Mouse (Mus musculus): Measurements from ENCODE around the gene Btg1-ps1.
"Not testable (repeated sequence)": the region's sequence is repeated elsewhere in the genome, so short reads cannot be mapped to it uniquely, and the experiment has no call there.

Btg1-ps1 gene

DNA sequence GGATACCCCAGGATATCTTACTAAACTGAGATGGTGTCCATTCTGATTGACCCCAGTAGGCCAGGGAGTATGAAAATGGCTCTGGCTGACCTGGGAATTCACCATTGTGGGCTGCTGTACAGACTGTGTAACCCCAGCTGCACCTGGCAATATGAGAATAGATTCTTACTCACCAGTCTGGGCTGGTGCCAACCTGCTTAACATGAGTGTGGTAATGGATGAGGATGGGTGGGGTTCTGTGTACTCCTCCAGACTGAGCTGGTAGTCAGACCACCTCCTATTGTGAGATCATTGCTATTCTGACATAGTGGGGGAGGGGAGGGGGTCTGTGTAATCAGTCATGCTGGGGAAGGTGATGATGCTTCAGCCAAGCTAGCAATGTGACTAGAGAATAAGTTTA, at the start of gene Btg1-ps1:
TSS of gene Btg1-ps1 (minus strand) at position 219 of the 400 bp plus-strand sequence.
- not testable (repeated sequence) for DNase-seq

DNA sequence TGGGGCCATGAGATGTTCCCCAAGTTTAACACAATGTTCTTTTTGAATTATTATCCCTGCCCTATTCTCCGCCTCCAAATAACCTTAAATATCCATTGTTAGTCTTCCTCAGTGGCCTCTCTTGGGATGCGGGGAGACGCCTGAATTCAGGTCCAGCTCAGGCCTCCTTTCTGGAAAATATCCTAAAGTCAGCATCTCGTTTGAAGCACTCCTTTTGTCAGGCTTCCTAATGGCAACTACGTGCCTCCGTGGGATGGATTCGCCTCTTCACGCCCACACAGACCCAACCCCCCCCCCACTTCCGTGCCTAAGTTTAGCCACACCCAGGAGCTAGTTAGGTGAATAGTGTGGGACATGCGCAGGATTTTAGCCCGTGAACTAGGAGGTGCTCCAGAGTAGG, 47.6 kb upstream of the Btg1-ps1 start, which contains the start of gene Rhox10:
TSS of gene Rhox10 (plus strand) at position 301 of the 400 bp plus-strand sequence.
- DNase-seq, result no peak

- no peak for DNase-seq
Measured at GRCm38 (mm10) chrX:38061544-38061943, 42.9 kb upstream of the Btg1-ps1 start.

GRCm38 (mm10) chrX:38043014-38043413, 24.4 kb upstream of the Btg1-ps1 start, which contains the start of gene Btg1-ps2:
Btg1-ps2 (minus strand) TSS chrX:38043114.
- not testable (repeated sequence) for DNase-seq

DNA sequence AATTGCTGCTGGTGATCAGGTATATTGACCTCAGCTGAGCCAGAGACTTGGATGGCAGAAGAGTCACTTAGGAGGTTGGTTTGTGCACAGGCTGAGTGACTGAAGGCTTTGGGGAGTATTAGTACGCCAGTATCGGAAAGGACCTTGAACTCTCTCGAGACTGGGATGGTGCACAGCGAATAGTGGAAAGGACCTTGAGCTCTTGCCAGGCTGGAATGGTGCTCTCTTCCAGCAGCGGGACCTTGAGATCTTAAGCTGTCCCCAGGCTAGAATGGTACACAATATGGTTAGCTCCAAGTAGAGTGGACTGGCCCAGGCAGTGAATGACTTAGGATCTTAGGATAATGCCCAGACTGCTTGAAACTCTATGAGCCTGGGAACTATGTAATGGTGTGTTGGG, 21.1 kb upstream of the Btg1-ps1 start:
- DNase-seq, result no peak

DNA sequence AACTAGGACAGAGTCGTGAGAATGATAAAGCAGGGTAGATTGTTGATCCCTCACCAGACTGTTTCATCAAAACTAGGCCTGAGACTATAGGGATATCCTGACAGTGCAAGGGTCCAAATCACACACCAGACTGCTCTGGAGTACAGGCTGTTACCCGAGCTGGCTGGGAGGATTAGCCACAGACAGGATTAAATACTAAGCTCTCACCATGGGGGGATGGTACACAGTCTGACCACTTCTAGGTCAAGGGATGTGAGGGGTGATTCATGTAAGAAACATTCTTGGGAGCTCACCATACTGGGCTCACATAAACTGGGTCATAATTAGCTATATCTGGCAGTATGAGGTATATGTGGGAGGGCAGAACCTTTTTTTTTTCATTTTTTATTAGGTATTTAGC, 15.2 kb upstream of the Btg1-ps1 start:
- no peak for DNase-seq

DNA sequence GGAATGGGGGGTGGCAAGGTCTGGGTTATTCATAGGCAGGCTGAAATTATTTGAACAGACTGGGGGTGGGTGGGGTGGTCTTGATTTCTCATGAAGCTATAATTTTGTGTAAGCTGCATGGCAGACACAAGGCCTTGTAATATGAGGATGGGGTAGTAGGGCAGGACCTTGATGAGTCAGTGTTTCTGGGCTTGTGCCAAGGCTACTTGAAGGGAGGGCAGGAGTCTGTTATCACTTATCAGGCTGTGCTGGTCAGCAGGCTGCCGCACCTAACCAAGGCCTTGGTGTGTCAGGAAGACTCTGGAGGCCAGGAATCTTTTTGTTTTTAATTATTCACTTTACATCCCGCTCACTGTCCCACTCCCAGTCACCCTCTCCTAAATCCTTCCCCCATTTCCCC, 9.9 kb downstream of the Btg1-ps1 start:
- no peak for DNase-seq

All from cerebellum, adult 11 months (tissue).